Mouse (Mus musculus): Measurements from ENCODE around the gene Macrod2. TPM values are rescaled to one million over a fixed set of nuclear protein-coding genes. Genes with fewer than 3 reads are reported as not detected.

Macrod2 gene
- polyA plus RNA-seq, 1 experiment from 2014 or later, result 34.2 TPM

GRCm38 (mm10) chr2:141008458-141008857, 613.3 kb downstream of the Macrod2 start:
- no peak for DNase-seq (ENCODE audit: extremely low spot score, low spot score)
- no peak overlapping the region for H3K4me3 ChIP-seq
- peaks cover 19% of the 10 kb centered on the region for H3K4me1 ChIP-seq
- H3K27ac ChIP-seq, result no peak overlapping the region
- no peaks in the 10 kb centered on the region for H3K36me3 ChIP-seq (replicated peaks)
- H3K27me3 ChIP-seq (ENCODE audit: poor library complexity, severe bottlenecking), result no peaks in the 10 kb centered on the region
- WGBS, result 92% methylated on average over 1 of the region's 1 CpGs
- H3K9me3 ChIP-seq, result no peaks in the 10 kb centered on the region

- peaks cover 12% of the 10 kb centered on the region for H3K4me1 ChIP-seq
- DNase-seq (ENCODE audit: extremely low spot score, low spot score), result no peak
- H3K27me3 ChIP-seq (ENCODE audit: poor library complexity, severe bottlenecking), result no peaks in the 10 kb centered on the region
- WGBS, result 83% methylated on average over 8 of the region's 8 CpGs
- H3K4me3 ChIP-seq, result no peak overlapping the region
- H3K27ac ChIP-seq, result no peak overlapping the region
- H3K9me3 ChIP-seq, result no peaks in the 10 kb centered on the region
- H3K36me3 ChIP-seq (replicated peaks), result no peaks in the 10 kb centered on the region
Observed at GRCm38 (mm10) chr2:141013443-141014165, 618.5 kb downstream of the Macrod2 start.

- no peaks in the 10 kb centered on the region for H3K9me3 ChIP-seq
- 75% methylated on average over 4 of the region's 4 CpGs for WGBS
- H3K27ac ChIP-seq, result peak overlapping the region; percentile 67
- H3K4me3 ChIP-seq, result no peak overlapping the region
- no peaks in the 10 kb centered on the region for H3K27me3 ChIP-seq (ENCODE audit: poor library complexity, severe bottlenecking)
- H3K36me3 ChIP-seq (replicated peaks), result no peaks in the 10 kb centered on the region
- DNase-seq (ENCODE audit: extremely low spot score, low spot score), result no peak
- H3K4me1 ChIP-seq, result peaks cover 23% of the 10 kb centered on the region
Observed at GRCm38 (mm10) chr2:141022971-141023370, 627.9 kb downstream of the Macrod2 start.

GRCm38 (mm10) chr2:141023916-141024315, 628.8 kb downstream of the Macrod2 start:
- H3K4me3 ChIP-seq, result no peak overlapping the region
- H3K4me1 ChIP-seq, result peaks cover 23% of the 10 kb centered on the region
- H3K27ac ChIP-seq, result peak overlapping the region; percentile 67
- no peaks in the 10 kb centered on the region for H3K36me3 ChIP-seq (replicated peaks)
- WGBS, result 75% methylated on average over 7 of the region's 7 CpGs
- no peaks in the 10 kb centered on the region for H3K9me3 ChIP-seq
- H3K27me3 ChIP-seq (ENCODE audit: poor library complexity, severe bottlenecking), result no peaks in the 10 kb centered on the region
- no peak for DNase-seq (ENCODE audit: extremely low spot score, low spot score)

GRCm38 (mm10) chr2:141024316-141025043, 629.4 kb downstream of the Macrod2 start:
- no peaks in the 10 kb centered on the region for H3K36me3 ChIP-seq (replicated peaks)
- no peaks in the 10 kb centered on the region for H3K27me3 ChIP-seq (ENCODE audit: poor library complexity, severe bottlenecking)
- 57% methylated on average over 6 of the region's 6 CpGs for WGBS
- no peak for DNase-seq (ENCODE audit: extremely low spot score, low spot score)
- peak overlapping the region; percentile 15; the same call in 1 of the 2 replicates for H3K27ac ChIP-seq
- H3K4me3 ChIP-seq, result no peak overlapping the region
- peaks cover 23% of the 10 kb centered on the region for H3K4me1 ChIP-seq
- no peaks in the 10 kb centered on the region for H3K9me3 ChIP-seq

- WGBS, result 11% methylated on average over 4 of the region's 4 CpGs
- Histone ChIP-seq H3K27ac (peak overlapping the region; percentile 56; the same call in 1 of the 2 replicates), H3K4me3 (peak overlapping the region; percentile 7; the same call in 1 of the 2 replicates), H3K27me3 (ENCODE audit: poor library complexity, severe bottlenecking) (no peaks in the 10 kb centered on the region), H3K36me3 (replicated peaks) (no peaks in the 10 kb centered on the region), H3K9me3 (no peaks in the 10 kb centered on the region), H3K4me1 (peaks cover 34% of the 10 kb centered on the region)
- DNase-seq (ENCODE audit: extremely low spot score, low spot score), result peak; percentile 37
Observed at GRCm38 (mm10) chr2:141056685-141057454, 661.8 kb downstream of the Macrod2 start.

GRCm38 (mm10) chr2:141057455-141057833, 662.3 kb downstream of the Macrod2 start:
- H3K4me1 ChIP-seq, result peaks cover 30% of the 10 kb centered on the region
- no peaks in the 10 kb centered on the region for H3K9me3 ChIP-seq
- peak overlapping the region; percentile 7; the same call in 1 of the 2 replicates for H3K4me3 ChIP-seq
- no peaks in the 10 kb centered on the region for H3K27me3 ChIP-seq (ENCODE audit: poor library complexity, severe bottlenecking)
- 9% methylated on average over 4 of the region's 4 CpGs for WGBS
- H3K36me3 ChIP-seq (replicated peaks), result no peaks in the 10 kb centered on the region
- peak overlapping the region; percentile 56; the same call in 1 of the 2 replicates for H3K27ac ChIP-seq
- no peak for DNase-seq (ENCODE audit: extremely low spot score, low spot score)

GRCm38 (mm10) chr2:141073981-141074855, 679.1 kb downstream of the Macrod2 start:
- Histone ChIP-seq H3K4me3 (no peak overlapping the region), H3K4me1 (peaks cover 44% of the 10 kb centered on the region), H3K36me3 (replicated peaks) (no peaks in the 10 kb centered on the region), H3K9me3 (no peaks in the 10 kb centered on the region), H3K27ac (peak overlapping the region; percentile 51; the same call in 1 of the 2 replicates), H3K27me3 (ENCODE audit: poor library complexity, severe bottlenecking) (peaks cover 19% of the 10 kb centered on the region; the same call in 1 of the 2 replicates)
- 58% methylated on average over 8 of the region's 8 CpGs for WGBS
- DNase-seq (ENCODE audit: extremely low spot score, low spot score), result no peak

- H3K36me3 ChIP-seq (replicated peaks), result no peaks in the 10 kb centered on the region
- H3K27me3 ChIP-seq (ENCODE audit: poor library complexity, severe bottlenecking), result 0 out of 2 replicates have a peak, but pooled peaks cover 9% of the 10 kb centered on the region
- H3K27ac ChIP-seq, result no peak overlapping the region
- DNase-seq (ENCODE audit: extremely low spot score, low spot score), result no peak
- no peak overlapping the region for H3K4me3 ChIP-seq
- H3K4me1 ChIP-seq, result peaks cover 23% of the 10 kb centered on the region
- peaks cover 4% of the 10 kb centered on the region; the same call in 1 of the 2 replicates for H3K9me3 ChIP-seq
Observed at GRCm38 (mm10) chr2:141078221-141078620, 683.1 kb downstream of the Macrod2 start.

- Histone ChIP-seq H3K36me3 (replicated peaks) (no peaks in the 10 kb centered on the region), H3K4me3 (no peak overlapping the region), H3K9me3 (no peaks in the 10 kb centered on the region), H3K4me1 (no peaks in the 10 kb centered on the region), H3K27me3 (ENCODE audit: poor library complexity, severe bottlenecking) (no peaks in the 10 kb centered on the region), H3K27ac (no peak overlapping the region)
- DNase-seq (ENCODE audit: extremely low spot score, low spot score), result no peak
- WGBS, result 90% methylated on average over 3 of the region's 3 CpGs
Observed at GRCm38 (mm10) chr2:141091320-141091719, 696.2 kb downstream of the Macrod2 start.

- Histone ChIP-seq H3K27me3 (ENCODE audit: poor library complexity, severe bottlenecking) (no peaks in the 10 kb centered on the region), H3K4me3 (no peak overlapping the region)
- WGBS, result 81% methylated on average over 1 of the region's 1 CpGs
Observed at GRCm38 (mm10) chr2:141117579-141117978, 722.5 kb downstream of the Macrod2 start.

GRCm38 (mm10) chr2:141123875-141124274, 728.8 kb downstream of the Macrod2 start:
- WGBS, result 94% methylated on average over 1 of the region's 1 CpGs
- H3K4me1 ChIP-seq, result 0 out of 2 replicates have a peak, but pooled peaks cover 4% of the 10 kb centered on the region
- H3K36me3 ChIP-seq (replicated peaks), result no peaks in the 10 kb centered on the region
- H3K27me3 ChIP-seq (ENCODE audit: poor library complexity, severe bottlenecking), result no peaks in the 10 kb centered on the region
- no peak overlapping the region for H3K4me3 ChIP-seq
- no peak overlapping the region for H3K27ac ChIP-seq
- no peak for DNase-seq (ENCODE audit: extremely low spot score, low spot score)
- H3K9me3 ChIP-seq, result no peaks in the 10 kb centered on the region

More at GRCm38 (mm10) chr2:141117579-141117978, 722.5 kb downstream of the Macrod2 start:
- Histone ChIP-seq H3K4me1 (no peaks in the 10 kb centered on the region), H3K27ac (no peak overlapping the region), H3K36me3 (replicated peaks) (no peaks in the 10 kb centered on the region), H3K9me3 (no peaks in the 10 kb centered on the region)
- DNase-seq (ENCODE audit: extremely low spot score, low spot score), result no peak
